Mouse (Mus musculus) neutrophil, adult 5-6 weeks (primary cell): Measurements from ENCODE around the gene Prelid1. TPM values are rescaled to one million over a fixed set of nuclear protein-coding genes. Genes with fewer than 3 reads are reported as not detected.

Source experiments
- ATAC-seq: fragments of 151-379, 151-347 bp; 2 replicates; pipeline ENCODE4 v1.8.0; 2017; ENCODE audit warnings: mild to moderate bottlenecking, moderate TSS enrichment; ENCODE audit not compliant: insufficient number of reproducible peaks, poor library complexity, low FRiP score, severe bottlenecking; ENCODE audit errors: extremely low read depth
- total RNA-seq: library from RNA; stranded (forward); fragments of 200-1000 nt; gene quantifications from 2 replicates; pipeline ENCODE4 v1.2.3, GENCODE M21; 2017

Prelid1 gene
- total RNA-seq, 1 experiment from 2014 or later = 96.0 TPM

DNA sequence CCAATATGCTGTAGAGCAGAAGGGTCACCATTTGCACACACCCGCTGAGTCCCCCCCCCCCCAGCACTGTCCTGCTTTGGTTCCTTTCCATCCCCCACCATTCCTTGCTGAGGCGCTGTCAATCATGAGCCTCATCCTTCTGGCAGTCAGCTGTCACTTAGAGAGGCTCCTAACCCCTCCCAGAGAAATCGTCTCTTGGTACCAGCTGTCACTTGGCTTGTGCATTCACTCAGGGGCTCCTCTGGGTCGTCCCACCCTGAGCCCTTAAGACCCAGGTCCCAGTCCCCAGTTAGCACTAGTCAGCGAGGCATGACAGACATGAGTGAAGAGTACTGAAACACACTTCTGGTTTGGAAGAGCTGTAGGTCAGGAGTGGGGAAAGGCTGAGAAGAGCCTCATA lies 51.4 kb downstream of the Prelid1 start:
- no peak for ATAC-seq

- no peak for ATAC-seq
Observed at GRCm38 (mm10) chr13:55374206-55374924, 54.1 kb downstream of the Prelid1 start.

Other genes with a start within 250 kb of the Prelid1 start
- 88.2 and 112 TPM in 2 replicates for gene Uimc1, start 220.2 kb upstream of the Prelid1 start, total RNA-seq
- gene Zfp346, start 215.2 kb upstream of the Prelid1 start, total RNA-seq = 19.3 and 22.6 TPM in 2 replicates
- not detected in 2 replicates for gene Gm17617, start 187.0 kb upstream of the Prelid1 start, total RNA-seq
- gene Fgfr4, start 167.9 kb upstream of the Prelid1 start, total RNA-seq = not detected in 2 replicates
- 211 and 232 TPM in 2 replicates for gene Nsd1, start 110.7 kb upstream of the Prelid1 start, total RNA-seq
- gene Rab24, start 1.4 kb downstream of the Prelid1 start, total RNA-seq = 60.8 and 61.9 TPM in 2 replicates
- 0.61 and 1.7 TPM in 2 replicates for gene Mxd3, start 9.3 kb downstream of the Prelid1 start, total RNA-seq
- 75.9 and 87.7 TPM in 2 replicates for gene Lman2, start 42.3 kb downstream of the Prelid1 start, total RNA-seq
- gene Rgs14, start 49.2 kb downstream of the Prelid1 start, total RNA-seq = 85.4 and 90.5 TPM in 2 replicates
- 0.25 and 0.35 TPM in 2 replicates for gene Slc34a1, start 77.7 kb downstream of the Prelid1 start, total RNA-seq
- gene Pfn3, start 94.7 kb downstream of the Prelid1 start, total RNA-seq = not detected in 2 replicates
- 2.6 and 2.8 TPM in 2 replicates for gene F12, start 106.3 kb downstream of the Prelid1 start, total RNA-seq
- 362 and 371 TPM in 2 replicates for gene Grk6, start 124.6 kb downstream of the Prelid1 start, total RNA-seq
- 12.3 and 14.1 TPM in 2 replicates for gene Prr7, start 143.8 kb downstream of the Prelid1 start, total RNA-seq
- 0.12 TPM in 2 replicates for gene Dbn1, start 167.6 kb downstream of the Prelid1 start, total RNA-seq
- 43.2 and 47.3 TPM in 2 replicates for gene Pdlim7, start 193.2 kb downstream of the Prelid1 start, total RNA-seq
- 193 and 198 TPM in 2 replicates for gene Dok3, start 208.8 kb downstream of the Prelid1 start, total RNA-seq
- gene Ddx41, start 216.2 kb downstream of the Prelid1 start, total RNA-seq = 107 and 116 TPM in 2 replicates